Mouse (Mus musculus): ENCODE results near the gene Hnrnpa2b1.
"Not testable (repeated sequence)": the region's sequence is repeated elsewhere in the genome, so short reads cannot be mapped to it uniquely, and the experiment has no call there.

The Hnrnpa2b1 gene

GRCm38 (mm10) chr6:51469715-51470310 is at the start of gene Hnrnpa2b1:
TSS of gene Hnrnpa2b1 (minus strand) at chr6:51469894.
- peak; percentile 98 to 99 for DNase-seq

GRCm38 (mm10) chr6:51514860-51515259 is 45.2 kb upstream of the Hnrnpa2b1 start:
- DNase-seq = no peak

GRCm38 (mm10) chr6:51513745-51514144 is 44.1 kb upstream of the Hnrnpa2b1 start:
- no peak for DNase-seq

- no peak for DNase-seq
Observed at GRCm38 (mm10) chr6:51510946-51511345, 41.3 kb upstream of the Hnrnpa2b1 start.

GRCm38 (mm10) chr6:51510094-51510493 is 40.4 kb upstream of the Hnrnpa2b1 start:
- DNase-seq = peak; percentile 66 to 77

GRCm38 (mm10) chr6:51508750-51509648 is 39.3 kb upstream of the Hnrnpa2b1 start:
- peak; percentile 87 to 90 for DNase-seq

- DNase-seq = no peak
Observed at GRCm38 (mm10) chr6:51507556-51507955, 37.9 kb upstream of the Hnrnpa2b1 start.

GRCm38 (mm10) chr6:51505671-51506070 is 36.0 kb upstream of the Hnrnpa2b1 start:
- peak; percentile 21 to 24 for DNase-seq

GRCm38 (mm10) chr6:51497321-51498111 is 27.8 kb upstream of the Hnrnpa2b1 start:
- DNase-seq = no peak

- DNase-seq = peak; percentile 42 to 62
Observed at GRCm38 (mm10) chr6:51489787-51490186, 20.1 kb upstream of the Hnrnpa2b1 start.

GRCm38 (mm10) chr6:51486731-51487130 is 17.0 kb upstream of the Hnrnpa2b1 start:
- no peak for DNase-seq

- DNase-seq = no peak
Observed at GRCm38 (mm10) chr6:51486076-51486710, 16.5 kb upstream of the Hnrnpa2b1 start.

- DNase-seq = no peak
Observed at GRCm38 (mm10) chr6:51485646-51486045, 16.0 kb upstream of the Hnrnpa2b1 start.

- DNase-seq = not testable (repeated sequence)
Observed at GRCm38 (mm10) chr6:51484556-51484955, 14.9 kb upstream of the Hnrnpa2b1 start.

GRCm38 (mm10) chr6:51483861-51484260 is 14.2 kb upstream of the Hnrnpa2b1 start:
- DNase-seq = no peak

GRCm38 (mm10) chr6:51481548-51481947 is 11.9 kb upstream of the Hnrnpa2b1 start:
- no peak for DNase-seq

- DNase-seq = no peak
Observed at GRCm38 (mm10) chr6:51479136-51479731, 9.5 kb upstream of the Hnrnpa2b1 start.

- DNase-seq = no peak
Observed at GRCm38 (mm10) chr6:51472213-51472612, 2.5 kb upstream of the Hnrnpa2b1 start.

GRCm38 (mm10) chr6:51471782-51472181 is 2.1 kb upstream of the Hnrnpa2b1 start:
- DNase-seq = no peak

GRCm38 (mm10) chr6:51471179-51471505 is 1.4 kb upstream of the Hnrnpa2b1 start:
- no peak for DNase-seq

- DNase-seq = peak; percentile 88 to 93
Observed at GRCm38 (mm10) chr6:51470311-51471178, 851 bp upstream of the Hnrnpa2b1 start, which contains the start of gene Cbx3. TSS of gene Cbx3 (plus strand) at chr6:51470360.

Data from kidney, postnatal 4 days (tissue).